Mouse (Mus musculus) midbrain, embryonic 11.5 days (tissue): ENCODE measurements around the gene Uap1. TPM values are rescaled to one million over a fixed set of nuclear protein-coding genes. Genes with fewer than 3 reads are reported as not detected.
A peak's percentile ranks its signal among the peaks of the same experiment; 100 is the strongest.

Experiments
- ATAC-seq: fragments of 200-750 bp; cut with Nextera tagmentation; 2 replicates; pipeline ENCODE4 v1.8.0; 2017; ENCODE audit warnings: moderate TSS enrichment, moderate library complexity; ENCODE audit not compliant: low FRiP score
- DNase-seq: peaks from one replicate; pipeline ENCODE4 v3.0.0; 2015; ENCODE audit warnings: low spot score; ENCODE audit errors: missing footprints
- H3K27ac ChIP-seq: fragments of 300-500 bp; sonication (generic); 2 replicates; pipeline ENCODE4 v1.5.1; 2014; ENCODE audit warnings: low read depth, low read length
- H3K27me3 ChIP-seq: fragments of 300-500 bp; sonication (generic); 2 replicates; pipeline ENCODE4 v1.6.1; 2014; ENCODE audit warnings: mild to moderate bottlenecking, low read length, moderate library complexity, mixed read lengths; ENCODE audit not compliant: control insufficient read depth, insufficient read depth
- H3K36me3 ChIP-seq: fragments of 300-500 bp; sonication (generic); 2 replicates; pipeline ENCODE4 v1.6.1; 2014; ENCODE audit warnings: mild to moderate bottlenecking, low read length, moderate library complexity, mixed read lengths; ENCODE audit not compliant: control insufficient read depth, insufficient read depth
- H3K4me1 ChIP-seq: fragments of 300-500 bp; sonication (generic); 2 replicates; pipeline ENCODE4 v1.6.1; 2014; ENCODE audit warnings: low read length; ENCODE audit not compliant: control insufficient read depth, insufficient read depth
- H3K4me2 ChIP-seq: fragments of 300-500 bp; sonication (generic); 2 replicates; pipeline ENCODE4 v1.6.1; 2014; ENCODE audit warnings: mild to moderate bottlenecking, moderate library complexity
- H3K4me3 ChIP-seq: fragments of 300-500 bp; sonication (generic); 2 replicates; pipeline ENCODE4 v1.5.1; 2014; ENCODE audit warnings: low read depth, low read length
- H3K9ac ChIP-seq: fragments of 300-500 bp; sonication (generic); 2 replicates; pipeline ENCODE4 v1.6.1; 2014; ENCODE audit warnings: low read length
- H3K9me3 ChIP-seq: fragments of 300-500 bp; sonication (generic); 2 replicates; pipeline ENCODE4 v1.6.1; 2016; ENCODE audit warnings: low read length; ENCODE audit not compliant: control insufficient read depth
- WGBS: fragments of 180-500 bp; shearing (Covaris S2); extraction: QIAGEN DNeasy Blood & Tissue Kit; methylation state at CpG from one replicate; pipeline ENCODE4 v1.1.7; 2014; 5-methylcytosine and 5-hydroxymethylcytosine counted together
- polyA plus RNA-seq: library from polyadenylated mRNA; unstranded; fragments of >200 nt; fragmentation: Nextera tagmentation; extraction: Ambion mirVana; gene quantifications from 2 replicates; pipeline ENCODE4 v1.2.1, GENCODE M21; 2014

Gene Uap1
- polyA plus RNA-seq, 1 experiment from 2014 or later = 61.7 TPM

DNA sequence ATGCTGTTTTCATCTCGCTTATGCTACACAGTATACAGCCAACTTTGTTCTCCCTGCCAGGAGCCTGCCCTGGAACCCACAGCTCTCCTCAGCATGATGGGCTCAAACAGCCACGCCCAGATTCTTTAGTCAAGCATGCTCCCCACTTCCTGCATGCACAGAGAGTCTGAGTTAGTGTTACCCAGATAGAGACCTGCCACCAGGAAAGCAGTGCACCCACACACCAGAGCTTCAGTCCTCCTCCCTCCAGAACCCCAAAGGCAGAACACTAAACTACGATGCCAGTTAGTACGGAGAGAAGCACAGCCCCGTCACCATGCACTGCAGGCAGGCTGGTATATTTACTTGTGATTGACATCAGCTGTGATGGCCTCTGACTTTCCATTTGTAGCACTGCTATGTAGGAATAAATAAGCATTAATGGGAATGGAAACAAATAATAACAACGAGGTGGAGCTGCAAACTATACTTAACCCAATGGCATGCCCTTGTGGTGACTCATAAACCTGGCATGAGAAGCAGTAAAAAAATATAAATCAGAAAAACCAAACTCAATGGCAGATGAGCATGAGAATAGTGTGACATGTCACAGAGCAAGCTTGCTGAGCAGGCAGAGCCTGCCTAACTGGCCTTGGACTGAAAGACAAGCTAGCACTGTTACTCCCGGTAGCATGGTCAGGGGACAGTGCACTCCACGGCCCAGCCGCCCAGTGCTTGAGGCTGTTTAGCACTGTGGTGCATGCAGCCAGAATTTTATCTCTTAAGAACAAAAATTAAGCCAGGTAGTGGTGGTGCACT, 26.9 kb downstream of the Uap1 start:
- WGBS = 93% methylated on average over 9 of the region's 9 CpGs

DNA sequence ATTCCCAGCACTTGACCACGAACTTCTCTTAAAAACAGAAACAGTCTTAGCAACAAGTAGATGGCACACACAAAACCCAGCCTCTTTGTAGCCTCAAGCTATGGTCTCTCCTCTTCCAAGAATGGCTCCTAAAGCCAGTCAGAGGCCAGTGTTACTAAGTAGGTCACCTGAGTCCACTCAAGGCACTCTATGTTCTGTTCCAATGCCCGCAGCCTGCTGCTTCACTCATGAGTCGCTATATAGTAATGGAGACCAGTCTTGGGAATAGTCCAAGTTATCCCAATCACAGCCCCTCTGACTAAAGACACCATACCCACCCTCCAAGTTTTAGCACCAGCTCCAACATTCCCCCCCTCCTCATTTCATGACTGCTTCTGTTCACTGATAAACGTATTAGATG, 29.2 kb downstream of the Uap1 start:
- no peak overlapping the region for H3K27ac ChIP-seq
- no peaks in the 10 kb centered on the region for H3K27me3 ChIP-seq
- H3K9me3 ChIP-seq = no peaks in the 10 kb centered on the region
- DNase-seq = no peak
- no peaks in the 10 kb centered on the region; the same call in 1 of the 2 replicates for H3K36me3 ChIP-seq
- no peak overlapping the region for H3K9ac ChIP-seq
- no peak for ATAC-seq
- H3K4me3 ChIP-seq = no peak overlapping the region
- H3K4me2 ChIP-seq = no peak overlapping the region
- H3K4me1 ChIP-seq = no peaks in the 10 kb centered on the region
- 94% methylated on average over 4 of the region's 4 CpGs for WGBS

More for the DNA sequence above, 26.9 kb downstream of the Uap1 start:
- Histone ChIP-seq H3K27ac (no peak overlapping the region), H3K27me3 (no peaks in the 10 kb centered on the region), H3K36me3 (no peaks in the 10 kb centered on the region; the same call in 1 of the 2 replicates), H3K4me3 (no peak overlapping the region), H3K9ac (no peak overlapping the region), H3K9me3 (no peaks in the 10 kb centered on the region), H3K4me2 (no peak overlapping the region), H3K4me1 (no peaks in the 10 kb centered on the region)
- ATAC-seq (no peak), DNase-seq (peak; percentile 60)

GRCm38 (mm10) chr1:170142256-170142871, 32.4 kb downstream of the Uap1 start:
- no peaks in the 10 kb centered on the region for H3K4me1 ChIP-seq
- H3K9me3 ChIP-seq = no peaks in the 10 kb centered on the region
- no peak overlapping the region for H3K4me2 ChIP-seq
- H3K27ac ChIP-seq = no peak overlapping the region
- no peak overlapping the region for H3K9ac ChIP-seq
- H3K36me3 ChIP-seq = 0 out of 2 replicates have a peak, but pooled peaks cover 2% of the 10 kb centered on the region
- no peak for DNase-seq
- H3K27me3 ChIP-seq = no peaks in the 10 kb centered on the region
- ATAC-seq = no peak
- no peak overlapping the region for H3K4me3 ChIP-seq
- 94% methylated on average over 8 of the region's 8 CpGs for WGBS

GRCm38 (mm10) chr1:170141626-170142025, 33.1 kb downstream of the Uap1 start:
- no peak overlapping the region for H3K4me3 ChIP-seq
- no peaks in the 10 kb centered on the region for H3K4me1 ChIP-seq
- H3K9me3 ChIP-seq = no peaks in the 10 kb centered on the region
- 0 out of 2 replicates have a peak, but pooled peaks cover 2% of the 10 kb centered on the region for H3K36me3 ChIP-seq
- DNase-seq (no peak), ATAC-seq (no peak)
- no peak overlapping the region for H3K4me2 ChIP-seq
- 95% methylated on average over 5 of the region's 5 CpGs for WGBS
- no peak overlapping the region for H3K9ac ChIP-seq
- H3K27ac ChIP-seq = no peak overlapping the region
- no peaks in the 10 kb centered on the region for H3K27me3 ChIP-seq

- ATAC-seq = peak; percentile 85
- Histone ChIP-seq H3K27ac (no peak overlapping the region), H3K4me2 (no peak overlapping the region), H3K4me1 (no peaks in the 10 kb centered on the region), H3K9ac (no peak overlapping the region), H3K36me3 (0 out of 2 replicates have a peak, but pooled peaks cover 2% of the 10 kb centered on the region), H3K27me3 (no peaks in the 10 kb centered on the region), H3K9me3 (no peaks in the 10 kb centered on the region), H3K4me3 (no peak overlapping the region)
- DNase-seq = peak; percentile 92
- 31% methylated on average over 7 of the region's 7 CpGs for WGBS
Observed at GRCm38 (mm10) chr1:170136351-170137009, 38.3 kb downstream of the Uap1 start.

DNA sequence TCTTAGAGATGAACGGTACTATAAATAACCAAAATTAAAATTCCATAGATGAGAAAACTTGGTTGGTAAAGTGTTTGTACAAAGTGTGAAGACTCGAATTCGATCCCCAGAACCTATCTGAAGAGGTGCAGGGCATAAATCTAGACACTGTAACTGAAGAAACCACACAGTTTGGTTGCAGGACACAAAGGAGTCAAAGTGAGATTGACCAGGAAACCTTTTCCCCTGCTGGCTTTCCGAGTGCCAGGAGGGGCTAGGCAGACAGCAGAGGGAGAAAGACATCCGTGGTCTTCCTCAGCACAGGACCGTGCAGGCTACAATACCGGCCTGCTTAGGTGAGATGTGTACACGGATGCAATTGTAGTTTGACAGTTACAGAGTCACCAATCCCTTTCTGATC, 40.5 kb downstream of the Uap1 start:
- WGBS = 90% methylated on average over 8 of the region's 8 CpGs
- H3K9ac ChIP-seq = no peak overlapping the region
- H3K4me3 ChIP-seq = no peak overlapping the region
- no peak overlapping the region for H3K4me2 ChIP-seq
- DNase-seq (peak; percentile 57), ATAC-seq (no peak)
- no peaks in the 10 kb centered on the region for H3K27me3 ChIP-seq
- H3K27ac ChIP-seq = no peak overlapping the region
- no peaks in the 10 kb centered on the region for H3K4me1 ChIP-seq
- H3K9me3 ChIP-seq = no peaks in the 10 kb centered on the region
- H3K36me3 ChIP-seq = no peaks in the 10 kb centered on the region

DNA sequence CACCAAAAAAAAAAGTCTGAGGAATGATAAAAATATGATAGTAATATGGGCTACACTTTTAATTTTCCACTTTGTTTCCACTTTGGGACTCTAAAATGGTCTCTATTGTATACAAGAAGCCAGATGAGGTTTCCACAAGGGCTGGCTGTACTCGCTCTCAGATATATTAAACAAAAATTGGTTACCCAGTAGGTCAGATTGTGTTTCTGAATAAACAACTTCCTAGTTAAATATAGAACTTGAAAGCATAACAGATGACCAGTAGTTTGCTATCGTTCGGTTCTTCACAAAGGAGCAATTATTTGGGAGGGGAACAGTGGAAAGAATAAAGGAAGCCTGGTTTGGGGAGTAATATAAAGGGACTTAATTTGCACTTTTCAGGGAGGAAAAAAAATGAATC, 43.8 kb downstream of the Uap1 start:
- Histone ChIP-seq H3K27ac (no peak overlapping the region), H3K9me3 (no peaks in the 10 kb centered on the region), H3K9ac (no peak overlapping the region), H3K4me1 (no peaks in the 10 kb centered on the region), H3K4me3 (no peak overlapping the region), H3K4me2 (no peak overlapping the region), H3K27me3 (no peaks in the 10 kb centered on the region), H3K36me3 (no peaks in the 10 kb centered on the region)
- ATAC-seq (no peak), DNase-seq (no peak)
- 78% methylated on average over 3 of the region's 3 CpGs for WGBS

- Histone ChIP-seq H3K4me1 (no peaks in the 10 kb centered on the region), H3K4me3 (no peak overlapping the region), H3K27ac (no peak overlapping the region), H3K9ac (no peak overlapping the region), H3K4me2 (no peak overlapping the region), H3K36me3 (no peaks in the 10 kb centered on the region), H3K9me3 (no peaks in the 10 kb centered on the region), H3K27me3 (no peaks in the 10 kb centered on the region)
- ATAC-seq = no peak
- no peak for DNase-seq
- 43% methylated on average over 2 of the region's 2 CpGs for whole genome bisulfite sequencing
Observed at GRCm38 (mm10) chr1:170124644-170125043, 50.1 kb downstream of the Uap1 start.

DNA sequence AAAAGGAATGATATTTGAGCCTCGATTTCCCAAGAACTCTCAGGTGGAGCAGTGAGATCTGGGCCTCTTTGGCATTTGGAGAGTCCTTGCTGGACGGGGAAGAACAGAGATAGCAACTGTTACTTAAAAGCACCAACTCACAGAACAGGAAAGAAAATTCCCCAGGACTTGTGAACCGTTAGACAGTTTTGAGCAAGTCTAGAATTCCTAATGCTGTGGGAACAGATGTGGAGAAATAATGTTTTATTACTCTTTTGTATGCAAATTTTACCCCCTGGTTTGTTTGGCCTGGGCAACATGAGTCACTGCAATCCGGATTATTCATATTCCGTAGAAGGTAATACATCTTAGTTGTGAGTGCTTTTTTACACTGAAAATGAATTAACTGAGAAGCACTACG, 61.1 kb downstream of the Uap1 start:
- Histone ChIP-seq H3K27me3 (no peaks in the 10 kb centered on the region), H3K9ac (no peak overlapping the region), H3K9me3 (no peaks in the 10 kb centered on the region), H3K4me2 (no peak overlapping the region), H3K27ac (no peak overlapping the region), H3K4me3 (no peak overlapping the region), H3K36me3 (no peaks in the 10 kb centered on the region), H3K4me1 (no peaks in the 10 kb centered on the region)
- WGBS = 91% methylated on average over 6 of the region's 6 CpGs
- DNase-seq = no peak
- ATAC-seq = no peak
